Mouse (Mus musculus): ENCODE measurements around the gene Bfsp2. TPM values are rescaled to one million over a fixed set of nuclear protein-coding genes. Genes with fewer than 3 reads are reported as not detected.

Gene Bfsp2
- polyA plus RNA-seq, 1 experiment = not detected

- TF ChIP-seq POLR2A (IDR thresholded peaks at IDR 0.05; ENCODE audit: insufficient read depth, low read length) (no peak), EP300 (IDR thresholded peaks at IDR 0.05; ENCODE audit: insufficient read depth, low read depth, low read length) (no peak), CTCF (IDR thresholded peaks at IDR 0.05; ENCODE audit: low read depth, low read length) (no peak)
- peaks cover 1% of the 10 kb centered on the region for H3K4me1 ChIP-seq (ENCODE audit: control insufficient read depth, insufficient read depth, low read length)
Measured at GRCm38 (mm10) chr9:103475414-103475813, 4.8 kb downstream of the Bfsp2 start.

DNA sequence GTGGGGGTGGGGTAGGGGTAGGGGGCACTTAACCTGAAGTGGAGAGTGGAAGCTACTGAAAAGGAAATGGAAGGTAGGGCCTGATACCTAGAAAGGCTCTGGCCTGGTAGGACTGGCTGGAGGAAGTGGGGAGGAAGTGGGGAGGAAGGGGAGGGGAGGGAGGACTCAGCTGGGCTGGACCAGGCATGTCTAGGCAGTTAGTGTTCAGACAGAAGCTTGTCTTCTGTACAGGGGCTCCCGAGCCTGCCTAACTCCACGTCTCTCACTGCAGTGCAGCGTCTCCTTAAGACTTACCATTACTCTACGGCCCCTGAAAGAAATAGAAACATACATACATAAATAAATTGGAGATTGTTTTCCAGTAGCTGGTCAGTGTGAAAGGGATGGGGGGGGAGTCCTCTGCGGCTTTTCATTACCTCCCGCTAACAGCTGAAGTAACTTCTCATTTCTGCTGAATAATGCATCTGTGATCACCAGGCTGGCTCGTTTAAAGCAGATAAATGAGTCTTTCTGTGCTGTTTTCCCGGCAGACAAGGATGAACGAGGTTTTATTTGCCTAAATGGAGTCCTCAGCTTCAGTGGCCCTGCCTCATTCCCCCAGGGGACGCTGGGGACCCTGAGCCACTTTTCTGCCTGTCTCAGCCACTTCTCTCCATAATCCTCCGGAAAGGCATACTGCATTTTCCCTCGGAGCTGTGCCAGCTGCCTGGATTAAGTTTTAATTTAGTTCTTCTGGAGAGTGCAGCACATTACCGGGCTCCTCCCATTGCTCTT, 6.1 kb downstream of the Bfsp2 start:
- no peaks in the 10 kb centered on the region for H3K27me3 ChIP-seq (ENCODE audit: control insufficient read depth, insufficient read depth, low read length, poor library complexity, severe bottlenecking)
- TF ChIP-seq POLR2A (IDR thresholded peaks at IDR 0.05; ENCODE audit: insufficient read depth, low read length) (no peak), EP300 (IDR thresholded peaks at IDR 0.05; ENCODE audit: insufficient read depth, low read depth, low read length) (0 out of 2 replicates have a peak, but pooled peaks have one; percentile 25)
- H3K27ac ChIP-seq (ENCODE audit: insufficient read depth, low read length) = no peak overlapping the region
- H3K4me1 ChIP-seq (ENCODE audit: control insufficient read depth, insufficient read depth, low read length) = peaks cover 1% of the 10 kb centered on the region
- H3K9ac ChIP-seq (ENCODE audit: low read depth, poor library complexity, severe bottlenecking) = peak overlapping the region; percentile 46
- H3K4me3 ChIP-seq (ENCODE audit: low read depth, low read length) = no peak overlapping the region
- H3K9me3 ChIP-seq (replicated peaks; ENCODE audit: control insufficient read depth, insufficient read depth, low read length, poor library complexity, severe bottlenecking) = no peaks in the 10 kb centered on the region
- H3K36me3 ChIP-seq (ENCODE audit: control insufficient read depth, insufficient read depth, low read length, poor library complexity, severe bottlenecking) = no peaks in the 10 kb centered on the region

More at GRCm38 (mm10) chr9:103475414-103475813, 4.8 kb downstream of the Bfsp2 start:
- Histone ChIP-seq H3K27me3 (ENCODE audit: control insufficient read depth, insufficient read depth, low read length, poor library complexity, severe bottlenecking) (no peaks in the 10 kb centered on the region), H3K9me3 (replicated peaks; ENCODE audit: control insufficient read depth, insufficient read depth, low read length, poor library complexity, severe bottlenecking) (no peaks in the 10 kb centered on the region), H3K27ac (ENCODE audit: insufficient read depth, low read length) (no peak overlapping the region), H3K36me3 (ENCODE audit: control insufficient read depth, insufficient read depth, low read length, poor library complexity, severe bottlenecking) (no peaks in the 10 kb centered on the region), H3K4me3 (ENCODE audit: low read depth, low read length) (no peak overlapping the region), H3K9ac (ENCODE audit: low read depth, poor library complexity, severe bottlenecking) (no peak overlapping the region)

DNA sequence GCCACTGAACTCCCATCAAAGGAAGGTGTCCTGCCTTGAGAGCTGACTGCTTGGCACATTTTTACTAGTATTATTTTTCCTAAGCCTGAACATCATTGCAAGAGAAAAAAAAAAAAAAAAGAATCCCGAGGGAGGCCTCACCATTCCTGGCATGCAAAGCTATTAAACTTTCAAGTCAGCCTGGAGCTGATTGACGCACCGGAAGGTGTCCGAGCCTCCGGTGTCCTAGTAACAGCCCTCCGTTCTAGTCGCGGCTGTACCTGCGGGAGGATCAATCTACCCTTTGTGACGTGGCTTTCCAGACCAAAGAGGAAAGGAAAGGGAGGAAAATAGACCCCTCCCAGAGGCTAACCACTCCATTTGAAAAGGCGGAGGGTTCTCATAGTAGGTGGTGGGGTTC, 8.4 kb downstream of the Bfsp2 start:
- Histone ChIP-seq H3K9me3 (replicated peaks; ENCODE audit: control insufficient read depth, insufficient read depth, low read length, poor library complexity, severe bottlenecking) (no peaks in the 10 kb centered on the region), H3K4me1 (ENCODE audit: control insufficient read depth, insufficient read depth, low read length) (peaks cover 1% of the 10 kb centered on the region), H3K27me3 (ENCODE audit: control insufficient read depth, insufficient read depth, low read length, poor library complexity, severe bottlenecking) (no peaks in the 10 kb centered on the region), H3K27ac (ENCODE audit: insufficient read depth, low read length) (no peak overlapping the region), H3K4me3 (ENCODE audit: low read depth, low read length) (no peak overlapping the region), H3K36me3 (ENCODE audit: control insufficient read depth, insufficient read depth, low read length, poor library complexity, severe bottlenecking) (no peaks in the 10 kb centered on the region), H3K9ac (ENCODE audit: low read depth, poor library complexity, severe bottlenecking) (0 out of 2 replicates have a peak overlapping the region, but pooled peaks have one; percentile 21)
- TF ChIP-seq POLR2A (IDR thresholded peaks at IDR 0.05; ENCODE audit: insufficient read depth, low read length) = no peak
- no peak for TF ChIP-seq CTCF (IDR thresholded peaks at IDR 0.05; ENCODE audit: low read depth, low read length)
- no peak for TF ChIP-seq EP300 (IDR thresholded peaks at IDR 0.05; ENCODE audit: insufficient read depth, low read depth, low read length)

DNA sequence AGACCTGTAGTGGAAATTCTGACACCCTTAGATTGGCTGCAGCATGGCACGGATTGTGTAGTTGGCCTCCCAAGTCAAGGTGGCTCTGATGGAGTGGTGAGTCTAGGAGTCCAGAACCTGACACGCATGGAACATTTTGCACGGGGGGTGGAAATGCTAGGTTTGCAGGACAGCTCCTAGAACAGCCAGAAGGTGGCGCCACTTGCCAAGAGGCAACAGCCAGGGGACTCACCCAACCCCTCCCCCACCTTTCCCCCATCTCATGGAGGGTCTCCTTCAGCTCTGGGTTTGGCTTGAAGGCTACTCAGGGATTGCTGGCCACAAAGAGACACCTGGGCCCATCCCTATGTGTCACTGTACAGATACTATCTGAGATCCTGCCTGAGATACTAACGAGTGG, 10.7 kb downstream of the Bfsp2 start:
- Histone ChIP-seq H3K36me3 (ENCODE audit: control insufficient read depth, insufficient read depth, low read length, poor library complexity, severe bottlenecking) (no peaks in the 10 kb centered on the region), H3K9ac (ENCODE audit: low read depth, poor library complexity, severe bottlenecking) (no peak overlapping the region)
- TF ChIP-seq POLR2A (IDR thresholded peaks at IDR 0.05; ENCODE audit: insufficient read depth, low read length) (no peak), CTCF (IDR thresholded peaks at IDR 0.05; ENCODE audit: low read depth, low read length) (peak; percentile 82), EP300 (IDR thresholded peaks at IDR 0.05; ENCODE audit: insufficient read depth, low read depth, low read length) (0 out of 2 replicates have a peak, but pooled peaks have one; percentile 19)

GRCm38 (mm10) chr9:103468911-103469310, 11.3 kb downstream of the Bfsp2 start:
- TF ChIP-seq EP300 (IDR thresholded peaks at IDR 0.05; ENCODE audit: insufficient read depth, low read depth, low read length) (no peak), CTCF (IDR thresholded peaks at IDR 0.05; ENCODE audit: low read depth, low read length) (no peak), POLR2A (IDR thresholded peaks at IDR 0.05; ENCODE audit: insufficient read depth, low read length) (no peak)
- H3K9me3 ChIP-seq (replicated peaks; ENCODE audit: control insufficient read depth, insufficient read depth, low read length, poor library complexity, severe bottlenecking) = no peaks in the 10 kb centered on the region
- H3K36me3 ChIP-seq (ENCODE audit: control insufficient read depth, insufficient read depth, low read length, poor library complexity, severe bottlenecking) = no peaks in the 10 kb centered on the region
- H3K4me1 ChIP-seq (ENCODE audit: control insufficient read depth, insufficient read depth, low read length) = peaks cover 1% of the 10 kb centered on the region
- H3K27me3 ChIP-seq (ENCODE audit: control insufficient read depth, insufficient read depth, low read length, poor library complexity, severe bottlenecking) = no peaks in the 10 kb centered on the region
- H3K9ac ChIP-seq (ENCODE audit: low read depth, poor library complexity, severe bottlenecking) = no peak overlapping the region
- no peak overlapping the region for H3K27ac ChIP-seq (ENCODE audit: insufficient read depth, low read length)
- no peak overlapping the region for H3K4me3 ChIP-seq (ENCODE audit: low read depth, low read length)

More for the DNA sequence above, 10.7 kb downstream of the Bfsp2 start:
- Histone ChIP-seq H3K27me3 (ENCODE audit: control insufficient read depth, insufficient read depth, low read length, poor library complexity, severe bottlenecking) (no peaks in the 10 kb centered on the region), H3K9me3 (replicated peaks; ENCODE audit: control insufficient read depth, insufficient read depth, low read length, poor library complexity, severe bottlenecking) (no peaks in the 10 kb centered on the region), H3K27ac (ENCODE audit: insufficient read depth, low read length) (no peak overlapping the region), H3K4me1 (ENCODE audit: control insufficient read depth, insufficient read depth, low read length) (peaks cover 1% of the 10 kb centered on the region), H3K4me3 (ENCODE audit: low read depth, low read length) (no peak overlapping the region)

- H3K36me3 ChIP-seq (ENCODE audit: control insufficient read depth, insufficient read depth, low read length, poor library complexity, severe bottlenecking) = no peaks in the 10 kb centered on the region
Measured at GRCm38 (mm10) chr9:103465711-103466220, 14.5 kb downstream of the Bfsp2 start.

More at GRCm38 (mm10) chr9:103465711-103466220, 14.5 kb downstream of the Bfsp2 start:
- Histone ChIP-seq H3K4me3 (ENCODE audit: low read depth, low read length) (no peak overlapping the region), H3K9ac (ENCODE audit: low read depth, poor library complexity, severe bottlenecking) (no peak overlapping the region), H3K27ac (ENCODE audit: insufficient read depth, low read length) (no peak overlapping the region), H3K27me3 (ENCODE audit: control insufficient read depth, insufficient read depth, low read length, poor library complexity, severe bottlenecking) (no peaks in the 10 kb centered on the region), H3K4me1 (ENCODE audit: control insufficient read depth, insufficient read depth, low read length) (no peaks in the 10 kb centered on the region), H3K9me3 (replicated peaks; ENCODE audit: control insufficient read depth, insufficient read depth, low read length, poor library complexity, severe bottlenecking) (no peaks in the 10 kb centered on the region)
- no peak for TF ChIP-seq POLR2A (IDR thresholded peaks at IDR 0.05; ENCODE audit: insufficient read depth, low read length)
- no peak for TF ChIP-seq EP300 (IDR thresholded peaks at IDR 0.05; ENCODE audit: insufficient read depth, low read depth, low read length)
- no peak for TF ChIP-seq CTCF (IDR thresholded peaks at IDR 0.05; ENCODE audit: low read depth, low read length)
